Mouse (Mus musculus): ENCODE data around the gene Iqsec3.

DNA sequence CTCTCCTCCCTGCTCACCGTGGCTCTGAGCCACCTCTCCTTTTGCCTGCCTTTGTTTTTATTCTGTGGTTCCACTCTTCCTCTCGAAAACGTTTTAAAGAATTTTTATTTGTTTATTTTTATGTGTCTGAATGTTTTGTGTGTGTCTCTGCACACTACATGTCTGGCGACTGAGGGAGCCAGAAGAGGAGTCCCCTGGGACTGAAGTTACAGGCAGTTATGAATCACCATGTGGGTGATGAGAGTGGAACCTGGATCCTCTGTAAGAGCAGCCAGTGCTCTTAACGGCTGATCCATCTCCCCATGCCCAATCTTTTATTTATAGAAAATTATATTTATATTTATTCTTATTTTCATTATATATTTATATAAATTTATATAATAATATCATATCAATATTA, 129.1 kb downstream of the Iqsec3 start:
- TF ChIP-seq CTCF (IDR thresholded peaks at IDR 0.05; ENCODE audit: control insufficient read depth, insufficient read depth, insufficient read length) (no peak), MAX (IDR thresholded peaks at IDR 0.05) (no peak)

Data from C2C12 (cell line).